In genomic region chr12:31374603-31375282, GRCm38 (mm10) we compare ENCODE assay signal across 8 mouse cellular contexts. TPM values are rescaled to one million over a fixed set of nuclear protein-coding genes. Genes with fewer than 3 reads are reported as not detected.
DNase-seq lines count a peak whose midpoint lies in the region; ATAC-seq and TF ChIP-seq lines count a peak whose summit lies in the region.

No protein-coding gene starts in this region.

- peak overlapping the region; percentile 43 for H3K4me2 ChIP-seq in hindbrain, embryonic 13.5 days

- DNase-seq in T-cell, adult 2 months (ENCODE audit: low spot score), result peak; percentile 36
- DNase-seq in cerebellum, adult 2 months, result peak; percentile 49 to 70
- DNase-seq in forelimb bud, embryonic 11.5 days (ENCODE audit: low read depth, low spot score), result peak; percentile 83
- DNase-seq in layer of hippocampus, adult 9-11 months, result peak; percentile 53
- DNase-seq in lung, postnatal 36 days, result peak; percentile 88
- DNase-seq in retina, postnatal 1 day, result peak; percentile 87
- peak; percentile 42 to 69 for DNase-seq in urinary bladder, postnatal 36 days (ENCODE audit: low spot score in 2 of 2)

- no peaks in the 10 kb centered on the region for H3K4me1 ChIP-seq in cerebellum, adult 2 months (ENCODE audit: control insufficient read depth, insufficient read depth, low read length)
- peaks cover 18% of the 10 kb centered on the region for H3K4me1 ChIP-seq in hindbrain, embryonic 13.5 days (replicated peaks)

- H3K27ac ChIP-seq in cerebellum, adult 2 months (ENCODE audit: insufficient read depth, low read length), result no peak overlapping the region
- no peak overlapping the region for H3K27ac ChIP-seq in hindbrain, embryonic 13.5 days

- TF ChIP-seq POLR2A in cerebellum, adult 2 months (IDR thresholded peaks at IDR 0.05; ENCODE audit: borderline replicate concordance, insufficient read depth, low read length), result no peak

- H3K9me3 ChIP-seq in hindbrain, embryonic 13.5 days, result no peaks in the 10 kb centered on the region

- H3K36me3 ChIP-seq in hindbrain, embryonic 13.5 days, result no peaks in the 10 kb centered on the region

- H3K27me3 ChIP-seq in cerebellum, adult 2 months (ENCODE audit: control insufficient read depth, insufficient read depth, low read length), result no peaks in the 10 kb centered on the region
- H3K27me3 ChIP-seq in hindbrain, embryonic 13.5 days, result no peaks in the 10 kb centered on the region

- H3K4me3 ChIP-seq in cerebellum, adult 2 months (replicated peaks; ENCODE audit: insufficient read depth, low read depth, low read length), result peak overlapping the region; percentile 15
- no peak overlapping the region for H3K4me3 ChIP-seq in hindbrain, embryonic 13.5 days

- ATAC-seq in hindbrain, embryonic 13.5 days (ENCODE audit: low FRiP score), result peak; percentile 88

- 32% methylated on average over 9 of the region's 9 CpGs for WGBS in cerebellum, adult 2 months
- WGBS in hindbrain, embryonic 13.5 days, result 35% methylated on average over 9 of the region's 9 CpGs

- peak; percentile 66; the same call in 1 of the 2 replicates for TF ChIP-seq CTCF in cerebellum, adult 2 months (IDR thresholded peaks at IDR 0.05; ENCODE audit: borderline replicate concordance, insufficient read depth, low read depth, low read length)

- no peak overlapping the region for H3K9ac ChIP-seq in hindbrain, embryonic 13.5 days

RNA-seq across cellular contexts. Expression of gene Slc26a3, which starts 15.9 kb away (rescaled TPM):
- 0.08 TPM in 2 replicates for polyA plus RNA-seq in cerebellum, adult 2 months (2012; rRNA removed)
- not detected in 2 replicates for polyA plus RNA-seq in hindbrain, embryonic 13.5 days (2015; fragmentation: Nextera tagmentation; extraction: Ambion mirVana)

RNA-seq across cellular contexts. Expression of gene Dld, which starts 23.5 kb away (rescaled TPM):
- polyA plus RNA-seq in cerebellum, adult 2 months (2012; rRNA removed), result 109 and 111 TPM in 2 replicates
- 128 and 130 TPM in 2 replicates for polyA plus RNA-seq in hindbrain, embryonic 13.5 days (2015; fragmentation: Nextera tagmentation; extraction: Ambion mirVana)

Comparison
In these comparisons a context has a peak if more than half of its experiments do, and no peak if none do; other contexts are left out.
1. DNase-seq: peak in every context shown above with its lines; median percentile 88 in lung, postnatal 36 days; 87 in retina, postnatal 1 day; 83 in forelimb bud, embryonic 11.5 days; 60 in cerebellum, adult 2 months; 56 in urinary bladder, postnatal 36 days; 53 in layer of hippocampus, adult 9-11 months; 36 in T-cell, adult 2 months.